Mouse (Mus musculus) stomach, embryonic 14.5 days (tissue): ENCODE results near the gene Hoxb5. TPM values are rescaled to one million over a fixed set of nuclear protein-coding genes. Genes with fewer than 3 reads are reported as not detected.

Experiments
- ATAC-seq: fragments of 200-750 bp; cut with Nextera tagmentation; 2 replicates; pipeline ENCODE4 v1.8.0; 2017; ENCODE audit warnings: low read depth, moderate TSS enrichment; ENCODE audit not compliant: insufficient number of reproducible peaks, insufficient read depth, low FRiP score
- H3K27ac ChIP-seq: fragments of 300-500 bp; sonication (generic); 2 replicates; pipeline ENCODE4 v1.5.1; 2014; ENCODE audit warnings: mild to moderate bottlenecking, low read length, moderate library complexity, mixed read lengths
- H3K27me3 ChIP-seq: fragments of 300-500 bp; sonication (generic); 2 replicates; pipeline ENCODE4 v1.6.1; 2014; ENCODE audit warnings: low read length, control low read depth, mixed read lengths; ENCODE audit not compliant: control insufficient read depth, insufficient read depth
- H3K36me3 ChIP-seq: fragments of 300-500 bp; sonication (generic); 2 replicates; pipeline ENCODE4 v1.6.1; 2014; ENCODE audit warnings: mild to moderate bottlenecking, control low read depth, low read length, moderate library complexity, mixed read lengths; ENCODE audit not compliant: control insufficient read depth, insufficient read depth
- H3K4me1 ChIP-seq: fragments of 300-500 bp; sonication (generic); 2 replicates; pipeline ENCODE4 v1.6.1; 2014; ENCODE audit warnings: low read length, control low read depth, mixed read lengths; ENCODE audit not compliant: control insufficient read depth, insufficient read depth
- H3K4me2 ChIP-seq: fragments of 300-500 bp; sonication (generic); replicated peaks from 2 replicates; pipeline ENCODE4 v1.6.1; 2014; ENCODE audit warnings: low read depth, low read length, control low read depth
- H3K4me3 ChIP-seq: fragments of 300-500 bp; sonication (generic); 2 replicates; pipeline ENCODE4 v1.5.1; 2014; ENCODE audit warnings: low read depth, low read length, control low read depth
- H3K9ac ChIP-seq: fragments of 300-500 bp; sonication (generic); replicated peaks from 2 replicates; pipeline ENCODE4 v1.6.1; 2014; ENCODE audit warnings: low read depth, mild to moderate bottlenecking, control low read depth, low read length, moderate library complexity, mixed read lengths
- H3K9me3 ChIP-seq: fragments of 300-500 bp; sonication (generic); 2 replicates; pipeline ENCODE4 v1.6.1; 2016; ENCODE audit warnings: low read depth, low read length, control low read depth; ENCODE audit not compliant: control insufficient read depth
- WGBS: fragments of 180-500 bp; shearing (Covaris S2); extraction: QIAGEN DNeasy Blood & Tissue Kit; methylation state at CpG from one replicate; pipeline ENCODE4 v1.1.7; 2014; 5-methylcytosine and 5-hydroxymethylcytosine counted together
- polyA plus RNA-seq: library from polyadenylated mRNA; unstranded; fragments of >200 nt; fragmentation: Nextera tagmentation; extraction: Ambion mirVana; gene quantifications from 2 replicates; pipeline ENCODE4 v1.2.1, GENCODE M21; 2014

Hoxb5 gene
- polyA plus RNA-seq, 1 experiment from 2014 or later: 23.3 TPM

DNA sequence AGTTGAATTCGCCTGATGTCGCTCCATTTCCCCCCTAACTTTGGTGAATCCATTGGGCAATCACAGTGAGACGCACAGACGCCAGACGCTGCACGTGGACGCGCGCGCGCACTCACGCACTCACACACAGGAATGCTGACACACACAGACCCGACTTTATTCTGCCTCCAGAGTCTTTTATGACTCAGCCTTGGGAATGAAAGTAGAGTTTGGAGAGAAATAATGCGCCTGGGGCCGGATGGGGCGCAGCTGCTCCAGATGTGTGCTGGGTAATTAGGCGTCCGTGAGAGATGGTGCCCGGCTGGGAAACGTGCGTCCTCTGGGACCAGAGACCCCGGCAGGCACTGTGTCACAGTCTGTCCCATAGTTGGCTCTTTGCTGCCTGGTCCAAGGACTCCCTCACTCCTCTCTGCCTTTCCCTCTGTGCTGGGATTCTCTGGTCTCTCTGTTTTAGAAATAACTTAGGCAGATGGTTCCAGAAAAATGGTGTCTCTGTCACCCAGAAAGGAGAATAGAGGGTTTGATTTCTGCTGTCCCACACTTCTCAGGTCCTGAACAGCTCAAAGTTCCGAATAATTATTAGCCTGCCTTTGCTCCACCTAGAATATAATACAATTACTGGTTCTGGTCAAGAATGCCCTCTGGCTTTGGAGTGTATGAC, 42.7 kb upstream of the Hoxb5 start:
- H3K4me2 ChIP-seq: no peak overlapping the region
- H3K4me1 ChIP-seq: no peaks in the 10 kb centered on the region
- no peak overlapping the region for H3K9ac ChIP-seq
- H3K4me3 ChIP-seq: no peak overlapping the region
- no peak for ATAC-seq
- H3K27ac ChIP-seq: no peak overlapping the region
- H3K36me3 ChIP-seq: no peaks in the 10 kb centered on the region
- H3K9me3 ChIP-seq: no peaks in the 10 kb centered on the region
- H3K27me3 ChIP-seq: peaks cover 83% of the 10 kb centered on the region
- WGBS: 2% methylated on average over 23 of the region's 23 CpGs

DNA sequence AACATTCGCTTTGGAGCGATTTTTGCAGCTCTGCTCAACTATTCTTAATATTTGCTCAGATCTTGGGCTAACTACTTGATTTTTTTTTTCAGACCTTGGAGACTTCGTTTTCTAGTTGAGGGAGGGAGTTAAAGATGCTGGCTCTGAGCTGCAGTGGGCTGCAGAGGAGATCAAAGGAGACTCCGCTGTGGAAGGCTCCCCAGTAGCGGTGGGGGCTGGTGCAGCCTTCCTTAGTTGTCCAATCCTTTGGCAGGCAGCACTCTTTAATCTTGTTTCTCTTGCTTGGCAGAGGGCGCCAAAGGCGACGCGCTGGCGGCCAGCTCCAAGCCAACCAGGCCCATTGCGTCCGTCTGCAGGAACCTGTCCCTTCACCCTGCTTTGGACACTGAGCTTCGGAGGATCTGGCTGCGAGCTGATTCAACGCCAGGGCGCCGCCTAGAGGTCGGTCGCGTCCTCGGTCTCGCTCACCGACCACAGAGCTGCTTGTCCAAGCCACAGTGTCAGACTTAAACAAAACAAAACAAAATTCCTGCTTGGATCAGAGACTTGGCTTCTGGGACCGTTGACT, 41.7 kb upstream of the Hoxb5 start:
- ATAC-seq: no peak
- H3K9me3 ChIP-seq: no peaks in the 10 kb centered on the region
- no peak overlapping the region for H3K4me3 ChIP-seq
- no peak overlapping the region for H3K27ac ChIP-seq
- no peak overlapping the region for H3K4me2 ChIP-seq
- H3K27me3 ChIP-seq: peaks cover 84% of the 10 kb centered on the region
- WGBS: 2% methylated on average over 24 of the region's 24 CpGs
- no peaks in the 10 kb centered on the region for H3K36me3 ChIP-seq
- no peak overlapping the region for H3K9ac ChIP-seq
- no peaks in the 10 kb centered on the region for H3K4me1 ChIP-seq

DNA sequence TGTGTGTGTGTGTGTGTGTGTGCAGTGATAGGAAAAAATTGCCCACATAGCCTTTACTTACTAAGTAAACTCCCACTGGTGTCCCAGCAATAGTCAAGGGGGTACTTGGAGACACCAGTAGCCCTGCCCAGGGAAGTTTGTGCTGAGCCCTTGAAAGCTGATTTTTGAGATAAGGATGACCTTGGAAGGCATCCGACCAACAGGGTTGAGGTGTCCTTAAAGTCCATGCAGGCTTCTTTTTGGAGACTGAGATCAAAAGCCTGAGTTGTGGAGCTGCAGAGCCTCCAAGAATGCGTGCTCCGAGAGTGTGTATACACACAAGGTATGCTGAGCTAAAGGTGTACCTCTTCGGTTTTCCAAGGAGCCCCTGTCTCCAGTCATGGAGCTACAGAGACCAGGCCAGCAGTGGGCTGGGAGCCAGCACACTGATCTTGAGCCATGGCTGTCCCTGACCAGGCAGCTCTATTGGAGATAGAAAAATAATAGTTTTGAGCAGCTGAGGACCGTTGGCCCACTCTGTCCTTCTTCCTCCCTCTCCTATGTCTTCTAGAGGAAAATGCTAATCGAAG, 40.8 kb upstream of the Hoxb5 start:
- peaks cover 86% of the 10 kb centered on the region for H3K27me3 ChIP-seq
- no peak for ATAC-seq
- H3K4me1 ChIP-seq: no peaks in the 10 kb centered on the region
- no peaks in the 10 kb centered on the region for H3K9me3 ChIP-seq
- no peak overlapping the region for H3K4me2 ChIP-seq
- no peaks in the 10 kb centered on the region for H3K36me3 ChIP-seq
- H3K4me3 ChIP-seq: no peak overlapping the region
- no peak overlapping the region for H3K9ac ChIP-seq
- 6% methylated on average over 6 of the region's 6 CpGs for WGBS
- H3K27ac ChIP-seq: no peak overlapping the region

DNA sequence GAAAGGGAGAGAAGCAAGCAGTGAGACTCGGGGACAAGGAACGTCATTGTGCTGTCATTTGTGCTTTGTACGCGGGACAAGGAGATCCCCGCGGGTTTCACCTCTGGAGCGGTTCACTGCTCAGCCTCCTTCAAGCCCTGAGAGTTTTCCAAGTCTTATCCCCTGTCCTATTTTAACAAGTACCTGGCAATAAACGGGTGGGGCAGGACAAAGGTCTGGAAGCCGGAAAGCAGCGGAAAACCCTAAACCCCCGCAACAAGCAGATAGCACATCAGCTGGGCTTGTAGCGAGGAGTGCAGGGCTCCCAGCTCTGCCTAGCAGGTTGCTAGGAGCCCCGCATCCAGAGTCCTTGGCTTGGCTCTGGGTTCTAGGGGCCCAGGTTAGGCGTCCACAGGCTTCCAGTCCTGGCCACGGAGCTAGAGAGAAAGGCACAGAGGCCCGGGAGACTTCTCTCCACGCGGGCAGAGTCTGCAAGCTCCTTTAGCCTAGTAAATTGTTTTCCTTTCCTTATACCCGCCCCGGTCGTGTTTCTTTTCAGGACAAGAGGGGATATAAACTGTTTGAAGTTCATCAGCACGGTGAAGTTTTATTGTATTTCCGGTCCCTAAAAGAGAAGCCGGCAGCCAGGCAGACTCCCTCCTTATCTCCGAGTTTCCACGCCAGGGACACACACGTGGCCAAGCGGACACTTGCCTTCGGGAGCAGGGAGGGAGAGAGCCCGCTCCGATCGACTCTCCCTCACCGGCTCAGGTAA, 39.3 kb upstream of the Hoxb5 start:
- H3K27me3 ChIP-seq: peaks cover 86% of the 10 kb centered on the region
- under 1% methylated on average over 33 of the region's 33 CpGs for WGBS

DNA sequence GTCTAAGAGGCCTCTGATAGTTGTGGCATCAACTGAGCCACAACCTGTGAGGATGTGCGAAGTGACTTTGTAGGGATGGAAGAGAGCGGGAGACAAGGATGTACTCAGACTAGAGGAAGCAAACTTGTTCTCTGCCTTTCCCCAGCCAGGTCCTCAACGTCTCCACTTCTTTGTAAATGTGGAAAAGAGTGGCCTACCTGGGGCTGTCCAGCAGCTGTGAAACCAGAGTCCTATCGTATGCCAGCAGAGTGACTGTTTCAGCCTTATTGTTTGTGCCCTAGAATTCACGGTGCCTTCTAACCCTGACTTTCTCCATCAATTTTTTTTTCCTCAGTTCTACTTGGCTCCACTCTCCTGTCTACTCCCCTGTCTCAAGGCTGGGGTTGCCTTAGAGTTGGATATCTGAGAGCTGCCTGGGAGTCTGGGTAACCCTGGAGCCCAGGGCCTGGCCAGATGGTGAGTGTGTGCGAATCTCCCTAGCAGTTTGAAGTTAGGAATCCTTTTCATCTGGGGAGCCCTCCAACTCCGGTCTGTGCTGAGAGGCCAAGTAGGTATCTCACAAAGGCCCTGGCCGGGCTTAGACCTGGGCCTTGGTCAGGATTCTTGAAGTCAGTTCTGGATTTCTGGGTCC, 38.6 kb upstream of the Hoxb5 start:
- no peak for ATAC-seq
- Histone ChIP-seq H3K9ac (no peak overlapping the region), H3K27ac (no peak overlapping the region), H3K4me2 (no peak overlapping the region), H3K27me3 (peaks cover 87% of the 10 kb centered on the region), H3K4me3 (no peak overlapping the region), H3K4me1 (no peaks in the 10 kb centered on the region), H3K36me3 (no peaks in the 10 kb centered on the region), H3K9me3 (no peaks in the 10 kb centered on the region)
- WGBS: 11% methylated on average over 8 of the region's 8 CpGs

More for the DNA sequence above, 39.3 kb upstream of the Hoxb5 start:
- Histone ChIP-seq H3K4me2 (no peak overlapping the region), H3K36me3 (no peaks in the 10 kb centered on the region), H3K4me1 (no peaks in the 10 kb centered on the region), H3K27ac (no peak overlapping the region), H3K9me3 (no peaks in the 10 kb centered on the region), H3K4me3 (no peak overlapping the region), H3K9ac (no peak overlapping the region)
- ATAC-seq: no peak

GRCm38 (mm10) chr11:96265954-96266353, 37.2 kb upstream of the Hoxb5 start:
- H3K9ac ChIP-seq: no peak overlapping the region
- no peaks in the 10 kb centered on the region for H3K36me3 ChIP-seq
- H3K27ac ChIP-seq: no peak overlapping the region
- H3K9me3 ChIP-seq: no peaks in the 10 kb centered on the region
- H3K4me2 ChIP-seq: no peak overlapping the region
- 0 out of 2 replicates have a peak, but pooled peaks cover 1% of the 10 kb centered on the region for H3K4me1 ChIP-seq
- ATAC-seq: no peak
- no peak overlapping the region for H3K4me3 ChIP-seq
- peaks cover 90% of the 10 kb centered on the region for H3K27me3 ChIP-seq
- 8% methylated on average over 7 of the region's 7 CpGs for WGBS

- Histone ChIP-seq H3K4me3 (no peak overlapping the region), H3K9ac (no peak overlapping the region), H3K27me3 (peaks cover 93% of the 10 kb centered on the region), H3K4me1 (peaks cover 13% of the 10 kb centered on the region), H3K9me3 (no peaks in the 10 kb centered on the region), H3K4me2 (no peak overlapping the region), H3K36me3 (no peaks in the 10 kb centered on the region), H3K27ac (no peak overlapping the region)
- 16% methylated on average over 7 of the region's 7 CpGs for WGBS
- no peak for ATAC-seq
Measured at GRCm38 (mm10) chr11:96267021-96267920, 35.9 kb upstream of the Hoxb5 start.
